Mouse (Mus musculus): Measurements from ENCODE around the gene Tmod3. TPM values are rescaled to one million over a fixed set of nuclear protein-coding genes. Genes with fewer than 3 reads are reported as not detected.

Tmod3 gene
- total RNA-seq, 2 experiments from 2014 or later: 43.6 to 62.5 TPM

DNA sequence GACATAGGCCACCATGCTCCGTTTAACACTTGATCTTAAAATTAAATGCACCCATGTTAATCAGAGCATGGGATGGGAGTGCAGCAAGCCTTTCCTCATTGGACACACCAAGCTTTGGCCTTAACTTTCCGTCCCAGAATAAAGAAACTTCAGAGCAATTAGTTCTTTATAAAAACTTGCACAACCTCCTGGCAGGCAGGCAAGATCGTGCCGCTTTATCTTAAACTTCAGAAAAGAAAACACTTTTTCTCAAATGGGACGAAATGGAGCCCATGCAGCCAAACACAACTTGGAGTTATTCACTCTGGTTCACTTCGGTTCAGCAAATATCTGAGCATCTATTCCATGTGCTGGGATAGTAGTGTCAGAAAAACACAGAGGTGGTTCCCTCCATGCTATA, 19.9 kb upstream of the Tmod3 start:
- no peak for DNase-seq (ENCODE audit: extremely low spot score in 1 of 2, low spot score in 2 of 2)
- Histone ChIP-seq H3K27ac (no peak overlapping the region), H3K4me3 (no peak overlapping the region)
- no peak for TF ChIP-seq CTCF (IDR thresholded peaks at IDR 0.05)
- intact Hi-C loops (cut with DNase I): no loop called here

DNA sequence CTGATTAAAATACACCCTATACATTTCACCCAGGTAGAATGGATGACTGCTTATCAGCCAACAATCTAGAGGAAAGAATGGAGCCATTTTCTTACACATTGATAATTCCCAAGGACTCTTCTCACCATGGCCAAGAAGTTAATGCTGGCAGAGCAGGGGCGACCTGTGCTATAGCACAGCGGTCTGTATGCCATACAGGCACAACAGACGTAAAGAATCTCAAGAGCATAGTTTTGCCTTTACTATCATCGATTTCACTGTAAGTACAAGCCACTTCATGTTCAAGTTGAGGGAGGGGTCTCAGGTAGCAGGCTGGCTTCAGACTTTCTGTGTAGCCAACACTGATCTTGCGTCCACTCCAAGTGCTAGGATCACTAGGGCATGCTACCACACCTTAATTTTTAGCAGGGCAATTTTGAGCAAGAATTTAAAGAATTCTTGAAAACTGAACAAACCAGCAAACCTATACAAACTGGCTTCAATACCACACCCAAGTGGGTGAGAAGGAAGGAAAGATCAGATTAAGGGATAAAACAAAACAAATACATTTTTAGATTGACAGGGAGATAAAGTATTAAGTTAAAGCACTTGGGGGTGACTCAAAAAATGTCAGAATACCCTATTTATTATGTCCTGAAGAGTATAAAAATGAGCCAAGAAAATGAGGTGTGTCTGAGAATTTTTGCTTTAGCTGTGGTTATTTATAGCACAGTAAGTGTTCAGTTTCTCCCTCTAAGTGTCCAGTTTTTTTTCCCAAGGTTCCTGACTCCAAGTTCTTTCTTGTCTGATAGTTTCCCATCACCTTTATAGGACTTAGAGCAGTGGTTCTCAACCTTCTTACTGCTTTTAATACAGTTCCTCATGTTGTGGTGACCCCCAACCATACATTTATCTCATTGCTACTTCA, 11.8 kb upstream of the Tmod3 start:
- no peak for TF ChIP-seq CTCF (IDR thresholded peaks at IDR 0.05)
- DNase-seq (ENCODE audit: extremely low spot score in 1 of 2, low spot score in 2 of 2): no peak
- Histone ChIP-seq H3K27ac (no peak overlapping the region), H3K4me3 (no peak overlapping the region)
- intact Hi-C loops (cut with DNase I): no loop called here

DNA sequence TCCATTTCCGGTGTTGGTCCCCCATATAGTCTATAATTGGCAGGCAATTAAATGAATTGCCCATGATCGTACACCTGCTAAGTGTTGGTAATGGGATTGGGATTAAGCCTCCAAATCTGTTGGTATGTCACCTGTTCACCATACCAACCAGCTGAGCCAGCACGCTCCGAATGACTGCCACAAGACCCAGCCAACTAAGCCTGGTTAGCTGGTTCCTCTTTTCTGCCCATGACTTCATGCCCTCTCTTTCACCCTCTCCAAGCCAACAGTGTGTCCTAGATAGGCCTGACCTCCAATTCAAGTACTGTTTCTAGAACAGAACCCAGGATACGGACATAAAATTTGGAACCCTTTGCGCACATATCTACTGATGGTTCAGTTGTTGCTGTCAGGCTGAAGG, 8.9 kb upstream of the Tmod3 start:
- H3K27ac ChIP-seq: no peak overlapping the region
- no peak overlapping the region for H3K4me3 ChIP-seq
- intact Hi-C loops (cut with DNase I): no loop called here
- no peak for DNase-seq (ENCODE audit: extremely low spot score in 1 of 2, low spot score in 2 of 2)
- TF ChIP-seq CTCF (IDR thresholded peaks at IDR 0.05): no peak

DNA sequence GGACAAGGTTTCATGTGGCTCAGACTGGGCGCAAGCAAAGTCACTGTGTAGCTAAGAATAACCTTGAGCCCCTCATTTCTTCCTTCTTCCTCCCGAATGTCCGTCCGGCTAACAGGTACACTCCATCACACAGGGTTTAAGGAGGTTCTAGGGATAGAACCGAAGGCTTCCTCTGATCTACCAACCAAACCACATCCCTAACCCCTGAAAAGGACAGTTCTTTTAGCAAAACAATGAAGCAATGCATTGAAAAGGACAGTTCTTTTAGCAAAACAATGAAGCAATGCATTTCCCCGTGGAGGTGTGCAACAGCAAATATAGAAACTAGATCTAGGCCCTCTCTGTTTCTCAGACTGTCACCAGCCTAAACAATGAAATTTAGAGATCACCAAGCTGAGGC, 5.4 kb upstream of the Tmod3 start:
- no peak overlapping the region for H3K4me3 ChIP-seq
- no peak for TF ChIP-seq CTCF (IDR thresholded peaks at IDR 0.05)
- no peak overlapping the region for H3K27ac ChIP-seq
- intact Hi-C loops (cut with DNase I): no loop called here
- DNase-seq (ENCODE audit: extremely low spot score in 1 of 2, low spot score in 2 of 2): no peak

DNA sequence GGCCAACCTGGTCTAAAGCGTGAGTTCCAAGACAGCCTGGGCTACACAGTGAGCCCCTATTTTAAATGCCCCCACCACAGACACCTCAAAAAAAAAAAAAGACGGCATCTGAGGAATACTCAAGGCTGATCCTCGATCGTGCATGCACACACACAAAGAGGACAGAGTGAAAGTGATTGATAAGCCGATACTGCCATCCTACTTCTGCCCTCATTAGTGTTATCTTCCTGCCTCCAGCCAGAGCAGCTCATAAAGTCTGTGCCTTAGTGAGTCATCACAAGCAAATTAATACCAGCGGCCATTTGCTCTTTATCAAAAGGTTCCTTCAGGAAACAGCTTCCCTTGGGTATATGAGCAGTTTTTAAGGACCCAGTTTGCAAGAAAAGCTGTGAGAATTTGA, 4.2 kb upstream of the Tmod3 start:
- no peak for TF ChIP-seq CTCF (IDR thresholded peaks at IDR 0.05)
- DNase-seq (ENCODE audit: extremely low spot score in 1 of 2, low spot score in 2 of 2): no peak
- Histone ChIP-seq H3K4me3 (no peak overlapping the region), H3K27ac (no peak overlapping the region)
- intact Hi-C loops (cut with DNase I): no loop called here

DNA sequence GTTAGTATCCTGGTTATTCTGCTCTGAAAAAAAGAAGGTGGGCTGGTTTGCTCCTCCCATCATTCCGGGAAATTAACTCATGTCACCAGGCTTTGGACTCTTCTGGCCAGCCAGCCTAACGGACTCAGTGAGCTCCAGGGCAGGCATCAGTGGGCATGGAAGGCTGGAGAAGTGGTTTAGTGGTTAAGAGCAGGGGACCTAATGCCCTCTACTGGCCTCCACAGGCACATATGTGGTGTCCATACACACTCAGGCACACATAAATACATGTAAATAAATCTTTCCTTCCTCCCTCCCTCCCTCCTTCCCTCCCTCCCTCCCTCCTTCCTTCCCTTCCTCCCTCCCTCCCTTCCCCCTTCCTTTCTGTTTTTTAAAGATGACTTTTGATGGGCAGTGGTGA, 3.7 kb upstream of the Tmod3 start:
- intact Hi-C loops (cut with DNase I): no loop called here
- DNase-seq (ENCODE audit: extremely low spot score in 1 of 2, low spot score in 2 of 2): no peak
- no peak; the same call in 1 of the 2 replicates for TF ChIP-seq CTCF (IDR thresholded peaks at IDR 0.05)
- Histone ChIP-seq H3K27ac (no peak overlapping the region), H3K4me3 (no peak overlapping the region)

DNA sequence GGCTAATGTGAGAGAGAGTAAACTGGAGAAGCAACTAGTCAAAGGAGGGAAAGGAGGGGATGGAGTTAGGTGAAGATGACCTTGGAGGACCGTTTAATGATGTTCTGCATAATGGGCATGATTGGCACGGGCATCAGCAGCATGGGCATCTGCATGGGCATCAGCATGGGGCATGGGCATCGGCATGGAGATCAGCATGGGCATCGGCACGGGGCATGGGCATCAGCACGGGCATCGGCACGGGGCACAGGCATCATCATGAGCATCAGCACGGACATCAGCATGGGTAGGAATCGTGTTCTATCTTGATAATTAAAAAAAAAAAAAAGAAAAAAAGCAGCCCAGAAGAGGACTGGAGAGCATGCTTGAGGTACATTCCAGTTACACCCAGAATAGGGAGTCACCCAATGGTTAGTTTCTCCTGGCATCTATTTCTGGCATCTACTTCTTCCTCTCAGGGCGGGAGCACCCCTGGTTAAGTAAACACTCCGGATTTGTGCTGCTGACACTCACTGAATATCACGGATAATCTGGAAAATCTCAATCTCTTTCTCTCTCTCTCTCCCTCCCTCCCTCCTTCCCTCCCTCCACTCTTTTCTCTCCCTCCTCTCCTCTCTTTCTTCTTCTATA, 1.7 kb upstream of the Tmod3 start:
- intact Hi-C loops (cut with DNase I): no loop called here
- no peak for DNase-seq (ENCODE audit: extremely low spot score in 1 of 2, low spot score in 2 of 2)
- no peak overlapping the region for H3K27ac ChIP-seq
- no peak overlapping the region for H3K4me3 ChIP-seq
- TF ChIP-seq CTCF (IDR thresholded peaks at IDR 0.05): no peak

DNA sequence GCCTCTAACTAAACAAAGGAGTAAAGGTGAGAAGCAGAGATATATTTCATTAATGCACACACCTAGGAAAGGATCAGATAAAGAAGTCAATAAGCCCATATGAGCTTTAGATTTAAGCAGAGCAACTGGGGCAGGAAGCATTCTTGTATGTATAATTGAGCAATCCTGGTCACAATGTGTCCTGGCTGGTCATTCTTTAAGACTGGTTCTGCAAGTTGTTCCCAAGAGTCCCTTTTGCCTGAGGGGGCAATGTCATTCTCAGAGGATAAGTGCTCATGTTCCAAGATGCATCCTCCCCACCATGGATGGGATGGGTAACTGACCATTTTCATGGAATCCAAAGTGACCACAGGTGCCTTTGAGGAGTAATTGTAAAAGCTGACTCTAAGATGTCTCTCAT, 896 bp upstream of the Tmod3 start:
- Histone ChIP-seq H3K4me3 (no peak overlapping the region), H3K27ac (no peak overlapping the region)
- intact Hi-C loops (cut with DNase I): no loop called here
- TF ChIP-seq CTCF (IDR thresholded peaks at IDR 0.05): no peak
- no peak for DNase-seq (ENCODE audit: extremely low spot score in 1 of 2, low spot score in 2 of 2)

DNA sequence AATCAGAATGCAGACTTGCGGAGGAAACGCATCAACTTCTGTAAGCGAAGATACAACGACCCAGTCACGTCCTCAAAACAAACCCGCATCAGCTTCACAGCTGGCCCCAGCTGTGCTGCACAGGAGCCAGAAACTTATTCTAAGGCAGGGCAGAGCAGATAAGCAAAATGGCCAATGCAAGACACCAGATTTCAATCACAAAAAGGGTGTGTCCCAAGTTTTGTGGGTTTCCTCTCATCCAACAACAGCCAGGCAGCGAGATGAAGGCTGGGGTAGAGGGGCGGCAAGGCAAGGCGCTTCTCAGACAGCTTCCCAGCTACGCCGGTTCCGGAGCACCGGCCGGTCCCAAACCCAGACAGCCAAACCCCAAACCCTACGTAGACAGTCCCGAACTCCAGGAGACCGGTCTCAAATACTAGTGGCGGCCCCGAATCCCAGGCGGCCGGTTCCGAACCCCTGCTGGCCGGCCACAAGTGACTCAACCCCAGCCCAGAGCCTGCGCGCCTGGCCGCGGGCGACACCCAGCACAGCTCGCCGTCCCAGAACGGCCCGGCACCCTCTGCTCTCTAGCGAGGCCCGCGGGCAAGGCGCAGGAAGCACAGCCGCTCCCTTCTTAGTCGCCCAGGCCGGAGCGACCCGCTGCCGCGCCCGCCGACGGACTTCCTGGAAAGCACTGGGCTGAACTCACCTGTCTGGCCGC, 495 bp downstream of the Tmod3 start:
- intact Hi-C loops (cut with DNase I): loop anchor here (5.0 kb wide), 1 partner anchor 37 kb away; no protein-coding TSS in a partner anchor
- Histone ChIP-seq H3K27ac (peak overlapping the region; percentile 70), H3K4me3 (peak overlapping the region; percentile 91)
- no peak for DNase-seq (ENCODE audit: extremely low spot score in 1 of 2, low spot score in 2 of 2)
- no peak; the same call in 1 of the 2 replicates for TF ChIP-seq CTCF (IDR thresholded peaks at IDR 0.05)

DNA sequence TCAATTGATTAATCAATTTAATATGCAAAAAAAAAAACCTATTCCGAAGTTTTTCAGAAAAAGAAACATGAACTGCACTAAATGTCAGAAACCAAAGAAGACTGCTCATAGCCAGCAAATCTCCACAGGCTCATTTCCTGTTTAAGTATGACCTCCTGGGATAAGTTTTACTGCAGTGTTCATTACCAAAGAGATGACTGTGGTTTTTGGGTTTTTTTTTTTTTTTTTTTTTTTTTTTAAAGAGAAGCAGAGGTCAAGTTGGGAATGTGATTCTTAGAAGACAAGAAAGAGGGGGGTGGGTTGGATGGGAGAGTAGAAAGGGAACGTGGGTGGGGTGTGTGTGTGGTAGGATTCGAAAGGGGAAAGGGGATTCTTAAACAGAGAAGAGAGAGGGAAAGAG, 1.1 kb downstream of the Tmod3 start:
- H3K27ac ChIP-seq: peak overlapping the region; percentile 70; the same call in 1 of the 2 replicates
- no peak for DNase-seq (ENCODE audit: extremely low spot score in 1 of 2, low spot score in 2 of 2)
- intact Hi-C loops (cut with DNase I): loop anchor here (5.0 kb wide), 1 partner anchor 36 kb away; no protein-coding TSS in a partner anchor
- TF ChIP-seq CTCF (IDR thresholded peaks at IDR 0.05): no peak
- peak overlapping the region; percentile 91 for H3K4me3 ChIP-seq

DNA sequence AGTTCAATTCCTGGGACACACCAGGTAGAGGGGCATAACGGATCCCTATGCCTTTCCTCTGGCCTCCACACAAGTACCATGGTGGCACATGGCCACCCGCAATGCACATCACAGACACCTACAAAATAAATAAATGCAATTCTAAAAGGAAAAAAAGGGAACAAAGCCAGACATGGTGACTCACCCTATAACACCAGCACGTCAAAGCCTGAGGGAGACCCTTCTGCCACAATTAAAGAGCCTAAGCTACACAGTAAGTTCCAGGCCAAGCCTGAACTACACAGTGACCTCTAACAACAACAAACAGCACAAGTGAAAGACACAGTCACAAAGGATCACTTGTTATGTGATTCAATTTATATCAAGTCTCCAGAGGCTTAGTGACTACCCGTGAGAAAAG, 5.7 kb downstream of the Tmod3 start:
- intact Hi-C loops (cut with DNase I): no loop called here
- Histone ChIP-seq H3K4me3 (no peak overlapping the region), H3K27ac (no peak overlapping the region)
- no peak for DNase-seq (ENCODE audit: extremely low spot score in 1 of 2, low spot score in 2 of 2)
- no peak for TF ChIP-seq CTCF (IDR thresholded peaks at IDR 0.05)

DNA sequence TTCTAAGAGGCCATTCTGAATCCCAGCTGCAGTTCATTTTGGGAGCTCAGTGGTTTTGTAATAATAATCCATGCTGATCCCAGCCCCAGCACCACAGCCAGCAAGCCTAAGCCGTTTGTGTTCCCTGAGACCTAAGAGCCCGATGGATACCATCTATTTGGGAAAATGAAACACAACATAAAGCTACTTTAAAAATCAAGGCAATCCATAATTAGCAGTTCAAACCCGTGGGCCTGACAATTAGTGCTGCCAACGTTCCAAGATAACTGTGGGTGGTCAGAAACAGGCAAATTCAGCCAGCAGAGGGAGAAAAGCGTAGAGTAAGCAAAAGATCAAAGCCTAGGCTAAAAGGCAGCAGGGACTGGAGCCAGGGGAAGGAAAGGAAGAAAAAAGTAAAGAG, 8.1 kb downstream of the Tmod3 start:
- peak; percentile 28 for TF ChIP-seq CTCF (IDR thresholded peaks at IDR 0.05)
- Histone ChIP-seq H3K4me3 (no peak overlapping the region), H3K27ac (no peak overlapping the region)
- DNase-seq (ENCODE audit: extremely low spot score in 1 of 2, low spot score in 2 of 2): no peak
- intact Hi-C loops (cut with DNase I): no loop called here

Measured in left cerebral cortex, adult 2 months (tissue).